27 mouse cellular contexts compared by ENCODE assay signal in genomic region chr2:18695629-18696150, GRCm38 (mm10). TPM values are rescaled to one million over a fixed set of nuclear protein-coding genes. Genes with fewer than 3 reads are reported as not detected.
DNase-seq lines count a peak whose midpoint lies in the region; ATAC-seq and TF ChIP-seq lines count a peak whose summit lies in the region.
"Had no signal": no experiment of that assay in that cellular context is flagged by ENCODE, and none has a peak within 500 bp of the region (broad histone marks: within the 10 kb centered on the region; RNA-seq: fewer than 3 reads in every experiment).

No protein-coding gene starts in this region.

- peak; percentile 45 for DNase-seq in hindbrain, embryonic 11.5 days (ENCODE audit: low spot score)
- DNase-seq in hindbrain, postnatal 0 days (ENCODE audit: low spot score): no peak
- no peak for DNase-seq in testis, postnatal 14 days (ENCODE audit: low spot score)
- peak; percentile 37 for DNase-seq in limb, embryonic 10.5 days (ENCODE audit: low spot score)
- no peak for DNase-seq in spleen, postnatal 4 days (ENCODE audit: low spot score in 2 of 2)
- DNase-seq: adrenal gland, postnatal 14 days; cerebellum, adult 8-10 months; gastrocnemius, postnatal 10 days; kidney, adult 2 months; liver; lung, postnatal 10 days; right cerebral cortex, adult 18-20 months; right cerebral cortex, postnatal 4 days had no signal

- peaks cover 52% of the 10 kb centered on the region for H3K27me3 ChIP-seq in hindbrain, embryonic 11.5 days (ENCODE audit: control insufficient read depth, insufficient read depth, low read length)
- peaks cover 58% of the 10 kb centered on the region for H3K27me3 ChIP-seq in hindbrain, postnatal 0 days (ENCODE audit: insufficient read depth, low read length)
- H3K27me3 ChIP-seq in testis, adult 2 months (ENCODE audit: control insufficient read depth, insufficient read depth, low read length): peaks cover 4% of the 10 kb centered on the region; the same call in 1 of the 2 replicates
- H3K27me3 ChIP-seq in limb, embryonic 10.5 days (ENCODE audit: low read depth, poor library complexity, severe bottlenecking): peaks cover 93% of the 10 kb centered on the region

- no peak overlapping the region for H3K4me2 ChIP-seq in hindbrain, embryonic 11.5 days (replicated peaks; ENCODE audit: low read depth, low read length)
- no peak overlapping the region for H3K4me2 ChIP-seq in hindbrain, postnatal 0 days (ENCODE audit: low read depth, low read length)

- no peaks in the 10 kb centered on the region for H3K4me1 ChIP-seq in hindbrain, embryonic 11.5 days (replicated peaks; ENCODE audit: control insufficient read depth, insufficient read depth, low read length)
- no peaks in the 10 kb centered on the region for H3K4me1 ChIP-seq in hindbrain, postnatal 0 days (ENCODE audit: insufficient read depth, low read length)
- H3K4me1 ChIP-seq in testis, adult 2 months (ENCODE audit: control insufficient read depth, insufficient read depth, low read length): peaks cover 12% of the 10 kb centered on the region
- peaks cover 15% of the 10 kb centered on the region for H3K4me1 ChIP-seq in limb, embryonic 10.5 days

- WGBS in hindbrain, embryonic 11.5 days: 5% methylated on average over 7 of the region's 7 CpGs
- WGBS in hindbrain, postnatal 0 days: 7% methylated on average over 7 of the region's 7 CpGs
- WGBS in limb, embryonic 10.5 days: 3% methylated on average over 7 of the region's 7 CpGs

- no peak for ATAC-seq in hindbrain, embryonic 11.5 days (ENCODE audit: low FRiP score)
- no peak for ATAC-seq in hindbrain, postnatal 0 days
- no peak for ATAC-seq in granulocyte monocyte progenitor cell, adult 5-6 weeks (replicated peaks; ENCODE audit: poor library complexity, severe bottlenecking)
- ATAC-seq: activated CD4-positive, CD25-positive, alpha-beta regulatory T cell, adult 4 months; forebrain, embryonic 15.5 days had no signal

- H3K36me3 ChIP-seq in hindbrain, embryonic 11.5 days (ENCODE audit: control insufficient read depth, insufficient read depth, low read length): no peaks in the 10 kb centered on the region
- H3K36me3 ChIP-seq in hindbrain, postnatal 0 days (ENCODE audit: insufficient read depth, low read length): no peaks in the 10 kb centered on the region
- no peaks in the 10 kb centered on the region for H3K36me3 ChIP-seq in testis, adult 2 months (ENCODE audit: control insufficient read depth, insufficient read depth, low read length)
- no peaks in the 10 kb centered on the region for H3K36me3 ChIP-seq in limb, embryonic 10.5 days
- H3K36me3 ChIP-seq: embryonic facial prominence, embryonic 13.5 days; forebrain, embryonic 15.5 days; heart, embryonic 12.5 days; hindbrain, embryonic 10.5 days; liver, embryonic 15.5 days; midbrain, embryonic 12.5 days; neural tube, embryonic 13.5 days had no signal

- TF ChIP-seq POLR2A in testis, adult 2 months (IDR thresholded peaks at IDR 0.05; ENCODE audit: control insufficient read depth, low read depth, low read length): no peak

- TF ChIP-seq CTCF in hindbrain, postnatal 0 days (IDR thresholded peaks at IDR 0.05; ENCODE audit: low read depth): no peak
- TF ChIP-seq CTCF in testis, adult 2 months (IDR thresholded peaks at IDR 0.05; ENCODE audit: control insufficient read depth, insufficient read depth, insufficient replicate concordance, low read depth, low read length): no peak

- no peak overlapping the region for H3K4me3 ChIP-seq in hindbrain, embryonic 11.5 days (ENCODE audit: low read depth, low read length)
- no peak overlapping the region for H3K4me3 ChIP-seq in hindbrain, postnatal 0 days (ENCODE audit: low read length)
- H3K4me3 ChIP-seq in testis, adult 2 months (ENCODE audit: control insufficient read depth, low read depth, low read length): peak overlapping the region; percentile 53; the same call in 1 of the 2 replicates
- no peak overlapping the region for H3K4me3 ChIP-seq in limb, embryonic 10.5 days
- H3K4me3 ChIP-seq: embryonic facial prominence, embryonic 13.5 days; erythroblast, embryonic 14.5 days; forebrain, embryonic 15.5 days had no signal

- no peak overlapping the region for H3K9ac ChIP-seq in hindbrain, embryonic 11.5 days (ENCODE audit: low read depth, low read length)
- no peak overlapping the region for H3K9ac ChIP-seq in hindbrain, postnatal 0 days (replicated peaks; ENCODE audit: low read length)
- H3K9ac ChIP-seq: embryonic facial prominence, embryonic 13.5 days; forebrain, embryonic 15.5 days; heart, embryonic 12.5 days; liver, embryonic 15.5 days; midbrain, embryonic 12.5 days; neural tube, embryonic 13.5 days had no signal

- no peak overlapping the region for H3K27ac ChIP-seq in hindbrain, embryonic 11.5 days (ENCODE audit: low read depth, low read length)
- no peak overlapping the region for H3K27ac ChIP-seq in hindbrain, postnatal 0 days
- no peak overlapping the region for H3K27ac ChIP-seq in testis, adult 2 months (ENCODE audit: control insufficient read depth, insufficient read depth, low read depth, low read length)
- H3K27ac ChIP-seq in limb, embryonic 10.5 days: no peak overlapping the region
- H3K27ac ChIP-seq: embryonic facial prominence, embryonic 13.5 days; forebrain, embryonic 15.5 days; hindbrain, embryonic 10.5 days; kidney, postnatal 0 days; left cerebral cortex, adult 2 months; liver, embryonic 15.5 days; midbrain, embryonic 12.5 days; neural tube, embryonic 13.5 days had no signal

- no peaks in the 10 kb centered on the region for H3K9me3 ChIP-seq in hindbrain, embryonic 11.5 days (ENCODE audit: control insufficient read depth, low read length)
- no peaks in the 10 kb centered on the region for H3K9me3 ChIP-seq in hindbrain, postnatal 0 days (ENCODE audit: low read length)
- H3K9me3 ChIP-seq in limb, embryonic 10.5 days (replicated peaks): no peaks in the 10 kb centered on the region
- H3K9me3 ChIP-seq: embryonic facial prominence, embryonic 13.5 days; forebrain, embryonic 15.5 days; heart, embryonic 12.5 days; hindbrain, embryonic 10.5 days; liver, embryonic 15.5 days; midbrain, embryonic 12.5 days; neural tube, embryonic 13.5 days had no signal

RNA-seq across cellular contexts. Expression of gene Spag6, which starts 1.9 kb away (rescaled TPM):
- 0.98 and 1.2 TPM in 2 replicates for polyA plus RNA-seq in hindbrain, embryonic 11.5 days (2014; fragmentation: Nextera tagmentation; extraction: Ambion mirVana)
- total RNA-seq in hindbrain, postnatal 0 days (2014; rRNA removed): not detected in 2 replicates
- polyA plus RNA-seq in hindbrain, postnatal 0 days (2015; fragmentation: Nextera tagmentation; extraction: Ambion mirVana): 0.09 and 0.20 TPM in 2 replicates
- 97.3 and 108 TPM in 2 replicates for polyA plus RNA-seq in testis, adult 2 months (2012; rRNA removed)
- polyA plus RNA-seq in limb, embryonic 10.5 days (2016; fragmentation: Nextera tagmentation; extraction: Ambion mirVana): not detected in 2 replicates
- total RNA-seq in granulocyte monocyte progenitor cell, adult 5-6 weeks (2014; fragmentation: Nextera tagmentation): not detected in 2 replicates
- not detected in 2 replicates for total RNA-seq in granulocyte monocyte progenitor cell, adult 5-6 weeks (2017)
- total RNA-seq: common myeloid progenitor, adult 5-6 weeks had no signal
- polyA plus RNA-seq: activated CD4-positive, CD25-positive, alpha-beta regulatory T cell, adult 4 months; erythroblast, embryonic 14.5 days; forebrain, embryonic 15.5 days; liver, embryonic 15.5 days; neural tube, embryonic 13.5 days had no signal

RNA-seq across cellular contexts. Expression of gene Bmi1, which starts 18.9 kb away (rescaled TPM):
- polyA plus RNA-seq in hindbrain, embryonic 11.5 days (2014; fragmentation: Nextera tagmentation; extraction: Ambion mirVana): 40.6 and 48.8 TPM in 2 replicates
- total RNA-seq in hindbrain, postnatal 0 days (2014; rRNA removed): 37.2 and 61.9 TPM in 2 replicates
- 11.8 and 14.0 TPM in 2 replicates for polyA plus RNA-seq in hindbrain, postnatal 0 days (2015; fragmentation: Nextera tagmentation; extraction: Ambion mirVana)
- polyA plus RNA-seq in testis, adult 2 months (2012; rRNA removed): 113 and 166 TPM in 2 replicates
- 16.9 and 22.3 TPM in 2 replicates for polyA plus RNA-seq in limb, embryonic 10.5 days (2016; fragmentation: Nextera tagmentation; extraction: Ambion mirVana)
- total RNA-seq in granulocyte monocyte progenitor cell, adult 5-6 weeks (2014; fragmentation: Nextera tagmentation): 31.9 and 32.1 TPM in 2 replicates
- 26.6 and 41.9 TPM in 2 replicates for total RNA-seq in granulocyte monocyte progenitor cell, adult 5-6 weeks (2017)

RNA-seq across cellular contexts. Expression of gene Commd3, which starts 23.5 kb away (rescaled TPM):
- polyA plus RNA-seq in hindbrain, embryonic 11.5 days (2014; fragmentation: Nextera tagmentation; extraction: Ambion mirVana): 152 and 161 TPM in 2 replicates
- total RNA-seq in hindbrain, postnatal 0 days (2014; rRNA removed): 137 and 185 TPM in 2 replicates
- polyA plus RNA-seq in hindbrain, postnatal 0 days (2015; fragmentation: Nextera tagmentation; extraction: Ambion mirVana): 187 and 191 TPM in 2 replicates
- polyA plus RNA-seq in testis, adult 2 months (2012; rRNA removed): 45.1 and 58.2 TPM in 2 replicates
- polyA plus RNA-seq in limb, embryonic 10.5 days (2016; fragmentation: Nextera tagmentation; extraction: Ambion mirVana): 96.0 and 135 TPM in 2 replicates
- 107 and 136 TPM in 2 replicates for total RNA-seq in granulocyte monocyte progenitor cell, adult 5-6 weeks (2014; fragmentation: Nextera tagmentation)
- total RNA-seq in granulocyte monocyte progenitor cell, adult 5-6 weeks (2017): 205 and 217 TPM in 2 replicates

Comparison
In these comparisons a context has a peak if more than half of its experiments do, and no peak if none do; other contexts are left out.
1. DNase-seq: peak in hindbrain, embryonic 11.5 days (single experiment) and limb, embryonic 10.5 days (single experiment); none in hindbrain, postnatal 0 days (single experiment), testis, postnatal 14 days (single experiment) and spleen, postnatal 4 days (0 of 2).
2. RNA of gene Spag6, which starts 1.9 kb away (polyA plus RNA-seq): 97.3 to 108 TPM in testis, adult 2 months; 0.98 to 1.2 TPM in hindbrain, embryonic 11.5 days, 0.09 to 0.20 TPM in hindbrain, postnatal 0 days and not detected in limb, embryonic 10.5 days; every median in the first group is over 10 times any median in the second.